Mouse (Mus musculus) ES-Bruce4 (cell line): ENCODE data around the gene Gm9747.

ENCODE experiments used
- CTCF ChIP-seq: IDR thresholded peaks from one replicate; pipeline ENCODE4 v1.8.1; 2011; ENCODE audit warnings: low read depth, low read length
- EP300 ChIP-seq: IDR thresholded peaks from 2 replicates; pipeline ENCODE4 v1.6.1; 2011; ENCODE audit warnings: low read depth, low read length; ENCODE audit not compliant: insufficient read depth

GRCm38 (mm10) chr1:82183913-82184442, 48.9 kb upstream of the Gm9747 start:
- TF ChIP-seq CTCF (no peak), EP300 (no peak)
